Mouse (Mus musculus): ENCODE measurements around the gene Krt26.

The Krt26 gene

GRCm38 (mm10) chr11:99283334-99283733, 54.4 kb downstream of the Krt26 start:
- no peak for DNase-seq

GRCm38 (mm10) chr11:99281116-99281515, 56.6 kb downstream of the Krt26 start:
- DNase-seq, result peak; percentile 39

- DNase-seq, result no peak
Observed at GRCm38 (mm10) chr11:99279986-99280385, 57.8 kb downstream of the Krt26 start.
